Mouse (Mus musculus) hindbrain, embryonic 13.5 days (tissue): Measurements from ENCODE around the gene 6430548M08Rik. TPM values are rescaled to one million over a fixed set of nuclear protein-coding genes. Genes with fewer than 3 reads are reported as not detected.

Source experiments
- ATAC-seq: fragments of 200-750 bp; cut with Nextera tagmentation; 2 replicates; pipeline ENCODE4 v1.8.0; 2017; ENCODE audit warnings: moderate TSS enrichment; ENCODE audit not compliant: low FRiP score
- H3K27ac ChIP-seq: fragments of 300-500 bp; sonication (generic); 2 replicates; pipeline ENCODE4 v1.5.1; 2015; ENCODE audit warnings: inconsistent platforms, mild to moderate bottlenecking, moderate library complexity
- H3K27me3 ChIP-seq: fragments of 300-500 bp; sonication (generic); 2 replicates; pipeline ENCODE4 v1.6.1; 2015; ENCODE audit warnings: mild to moderate bottlenecking, inconsistent platforms
- H3K36me3 ChIP-seq: fragments of 300-500 bp; sonication (generic); 2 replicates; pipeline ENCODE4 v1.6.1; 2015; ENCODE audit warnings: mild to moderate bottlenecking, inconsistent platforms
- H3K4me1 ChIP-seq: fragments of 300-500 bp; sonication (generic); replicated peaks from 2 replicates; pipeline ENCODE4 v1.6.1; 2015; ENCODE audit warnings: inconsistent platforms
- H3K4me2 ChIP-seq: fragments of 300-500 bp; sonication (generic); 2 replicates; pipeline ENCODE4 v1.6.1; 2015; ENCODE audit warnings: inconsistent platforms, mild to moderate bottlenecking, moderate library complexity
- H3K4me3 ChIP-seq: fragments of 300-500 bp; sonication (generic); 2 replicates; pipeline ENCODE4 v1.5.1; 2015; ENCODE audit warnings: mild to moderate bottlenecking, inconsistent platforms
- H3K9ac ChIP-seq: fragments of 300-500 bp; sonication (generic); 2 replicates; pipeline ENCODE4 v1.6.1; 2015; ENCODE audit warnings: mild to moderate bottlenecking, inconsistent platforms
- H3K9me3 ChIP-seq: fragments of 300-500 bp; sonication (generic); 2 replicates; pipeline ENCODE4 v1.6.1; 2016; ENCODE audit warnings: inconsistent platforms
- WGBS: fragments of 180-500 bp; shearing (Covaris S2); methylation state at CpG from one replicate; pipeline ENCODE4 v1.1.7; 2015; 5-methylcytosine and 5-hydroxymethylcytosine counted together
- polyA plus RNA-seq: library from polyadenylated mRNA; unstranded; fragments of >200 nt; fragmentation: Nextera tagmentation; extraction: Ambion mirVana; gene quantifications from 2 replicates; pipeline ENCODE4 v1.2.1, GENCODE M21; 2015

Gene 6430548M08Rik
- polyA plus RNA-seq, 1 experiment from 2014 or later = 23.2 TPM

DNA sequence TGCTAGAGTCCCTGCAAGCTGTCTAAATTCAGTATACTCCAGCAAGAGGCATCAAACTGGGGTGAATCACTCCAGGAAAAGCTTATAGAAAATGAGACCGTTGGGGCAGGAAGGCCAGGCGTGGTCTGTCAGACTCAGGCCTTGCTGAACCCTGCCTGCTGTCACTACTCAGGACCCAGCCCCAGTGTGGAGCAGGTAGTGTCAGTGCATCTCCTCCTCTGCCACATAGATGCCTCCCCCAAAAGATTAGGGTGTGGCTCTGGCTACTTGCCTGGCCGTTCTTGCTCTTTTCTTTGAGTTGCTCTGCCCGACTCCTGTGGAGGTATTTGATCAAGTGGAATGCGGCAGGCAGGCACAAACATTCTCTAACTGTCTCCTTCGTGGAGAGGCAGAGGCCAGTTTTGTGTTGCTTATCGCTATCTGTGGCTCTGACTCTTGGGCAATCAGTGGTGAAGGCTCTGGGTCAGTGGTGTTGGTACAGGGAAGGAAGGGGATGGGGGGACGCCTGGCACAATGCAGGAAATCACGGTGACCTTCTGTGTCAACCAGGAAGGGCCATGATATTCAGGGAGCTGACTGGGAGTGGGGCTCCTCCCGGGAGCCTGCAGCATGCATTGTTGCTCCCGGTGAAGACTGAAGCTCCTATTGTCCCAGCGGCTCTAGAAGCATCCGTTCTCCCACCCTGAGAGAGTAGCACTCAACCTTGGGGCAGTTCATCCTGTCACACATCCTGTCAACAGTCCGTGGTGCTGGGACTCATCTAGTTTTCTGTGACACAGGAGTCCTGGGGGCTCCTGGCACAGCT is 12.6 kb downstream of the 6430548M08Rik start:
- peaks cover 58% of the 10 kb centered on the region for H3K4me1 ChIP-seq
- no peaks in the 10 kb centered on the region for H3K9me3 ChIP-seq
- 26% methylated on average over 14 of the region's 14 CpGs for WGBS
- no peak for ATAC-seq
- peak overlapping the region; percentile 19 for H3K27ac ChIP-seq
- no peak overlapping the region for H3K4me3 ChIP-seq
- H3K36me3 ChIP-seq = no peaks in the 10 kb centered on the region
- no peaks in the 10 kb centered on the region for H3K27me3 ChIP-seq
- no peak overlapping the region for H3K4me2 ChIP-seq
- H3K9ac ChIP-seq = peak overlapping the region; percentile 39; the same call in 1 of the 2 replicates

DNA sequence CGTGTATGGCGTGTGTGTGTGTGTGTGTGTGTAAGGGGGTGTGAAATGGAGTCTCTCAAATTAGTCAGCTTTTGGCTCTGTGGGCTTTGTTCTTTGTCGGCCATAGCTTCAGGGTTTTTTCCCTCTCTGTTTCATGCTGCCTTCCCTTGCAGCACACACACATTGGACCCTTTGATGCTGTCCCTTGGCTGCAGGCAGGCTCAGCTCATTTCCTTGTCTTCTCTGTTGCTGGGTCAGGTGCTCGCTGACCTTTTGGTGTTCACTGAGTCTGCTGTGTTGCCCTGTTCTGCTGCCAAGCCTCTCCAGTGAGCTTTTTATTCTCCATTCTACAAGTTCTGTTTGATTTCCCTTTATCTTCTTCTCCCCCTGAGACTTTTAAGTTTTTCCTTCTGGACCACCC is 15.6 kb downstream of the 6430548M08Rik start:
- no peak for ATAC-seq
- 45% methylated on average over 4 of the region's 4 CpGs for WGBS
- H3K9ac ChIP-seq = peak overlapping the region; percentile 13; the same call in 1 of the 2 replicates

DNA sequence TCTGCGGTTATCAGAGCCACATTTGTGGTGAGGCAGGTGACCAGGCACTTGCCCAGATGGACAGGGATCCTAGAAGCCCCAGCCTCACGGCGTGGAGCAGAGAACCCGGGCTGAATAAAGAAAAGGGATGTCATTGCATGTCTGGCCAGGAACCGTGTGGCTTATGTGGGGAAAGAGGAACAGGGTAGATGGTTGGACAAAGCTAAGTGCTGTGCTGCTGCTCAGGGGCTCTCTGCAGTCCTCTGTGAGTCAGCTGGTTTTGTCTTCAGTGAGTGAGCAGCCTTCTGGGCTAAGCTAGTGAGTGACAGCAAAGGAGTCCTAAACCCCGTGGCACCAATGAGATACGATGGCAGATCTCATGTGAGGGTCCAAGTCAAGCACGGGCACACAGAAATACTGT is 17.2 kb downstream of the 6430548M08Rik start:
- no peak overlapping the region for H3K4me2 ChIP-seq
- no peak overlapping the region for H3K9ac ChIP-seq
- ATAC-seq = no peak
- H3K4me3 ChIP-seq = no peak overlapping the region
- no peaks in the 10 kb centered on the region for H3K9me3 ChIP-seq
- no peak overlapping the region for H3K27ac ChIP-seq
- H3K4me1 ChIP-seq = peaks cover 29% of the 10 kb centered on the region
- no peaks in the 10 kb centered on the region for H3K36me3 ChIP-seq
- WGBS = 88% methylated on average over 8 of the region's 8 CpGs
- no peaks in the 10 kb centered on the region for H3K27me3 ChIP-seq

More for the DNA sequence above, 15.6 kb downstream of the 6430548M08Rik start:
- Histone ChIP-seq H3K36me3 (no peaks in the 10 kb centered on the region), H3K27me3 (no peaks in the 10 kb centered on the region), H3K4me2 (no peak overlapping the region), H3K4me3 (no peak overlapping the region), H3K9me3 (no peaks in the 10 kb centered on the region), H3K4me1 (peaks cover 44% of the 10 kb centered on the region), H3K27ac (peak overlapping the region; percentile 9; the same call in 1 of the 2 replicates)

DNA sequence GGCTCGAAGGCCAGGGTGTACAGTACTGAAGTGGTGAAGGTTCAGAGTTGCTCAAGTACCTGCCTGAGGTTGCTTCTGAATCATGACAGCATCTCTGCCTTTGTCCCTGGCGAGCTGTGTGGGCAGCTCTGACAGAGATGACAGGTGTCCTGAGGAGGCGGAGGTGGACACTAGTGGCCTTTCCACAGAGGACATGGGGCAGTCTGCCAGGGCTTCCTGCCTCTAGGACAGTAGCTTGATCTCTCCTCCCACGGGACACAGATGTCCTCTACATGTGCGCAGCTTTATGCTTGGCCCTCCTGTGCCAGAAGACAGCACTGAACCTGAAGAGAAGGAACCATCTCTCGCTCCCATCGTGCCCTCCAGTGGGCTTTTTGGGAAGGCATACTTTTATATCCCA is 19.2 kb downstream of the 6430548M08Rik start:
- no peak overlapping the region for H3K4me2 ChIP-seq
- ATAC-seq = no peak
- H3K9me3 ChIP-seq = no peaks in the 10 kb centered on the region
- no peak overlapping the region for H3K9ac ChIP-seq
- H3K36me3 ChIP-seq = no peaks in the 10 kb centered on the region
- H3K27ac ChIP-seq = no peak overlapping the region
- H3K4me3 ChIP-seq = no peak overlapping the region
- no peaks in the 10 kb centered on the region for H3K27me3 ChIP-seq
- 89% methylated on average over 7 of the region's 7 CpGs for WGBS
- peaks cover 17% of the 10 kb centered on the region for H3K4me1 ChIP-seq

DNA sequence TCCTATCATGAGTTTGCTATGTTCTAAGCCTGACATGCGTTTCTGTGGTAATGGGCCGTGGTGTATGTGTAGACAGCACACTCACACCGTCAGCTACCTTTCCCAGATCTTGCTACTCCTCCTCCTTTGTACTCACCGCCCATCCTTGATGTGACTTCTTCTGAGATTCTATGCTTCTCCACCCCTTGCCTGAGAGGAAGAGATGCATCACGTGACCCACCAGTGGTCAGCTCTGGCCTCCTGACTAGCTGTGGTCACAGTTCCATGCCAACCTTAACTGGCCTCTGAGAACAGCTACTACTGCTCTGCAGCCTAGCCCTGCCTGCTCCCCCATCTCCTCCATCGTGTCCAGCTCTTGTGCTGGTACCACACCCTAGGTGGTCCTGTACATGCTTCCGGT is 21.7 kb downstream of the 6430548M08Rik start:
- Histone ChIP-seq H3K27ac (no peak overlapping the region), H3K4me3 (no peak overlapping the region), H3K36me3 (no peaks in the 10 kb centered on the region), H3K9ac (no peak overlapping the region), H3K4me1 (0 out of 2 replicates have a peak, but pooled peaks cover 5% of the 10 kb centered on the region), H3K27me3 (no peaks in the 10 kb centered on the region), H3K9me3 (no peaks in the 10 kb centered on the region), H3K4me2 (no peak overlapping the region)
- WGBS = 93% methylated on average over 7 of the region's 7 CpGs
- no peak for ATAC-seq

DNA sequence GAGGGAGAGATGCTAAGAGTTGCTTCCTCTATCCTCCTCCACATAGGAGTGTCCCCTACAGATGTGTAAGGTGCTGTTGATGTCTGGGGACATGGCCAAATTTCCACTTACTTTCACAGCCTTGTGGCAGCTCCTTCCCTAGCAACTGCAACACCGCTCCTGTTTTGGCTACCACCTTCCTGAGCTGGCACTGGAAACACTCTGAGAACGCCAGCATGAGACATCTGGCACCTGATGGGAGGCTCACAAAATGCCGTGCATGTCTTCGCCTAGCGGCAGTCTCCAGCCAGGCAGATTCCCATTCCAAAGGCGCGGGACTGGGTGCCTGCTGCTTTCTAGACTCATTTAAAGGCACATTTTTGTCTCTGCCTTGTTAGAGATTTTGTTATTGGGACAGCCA is 22.7 kb downstream of the 6430548M08Rik start:
- Histone ChIP-seq H3K4me1 (0 out of 2 replicates have a peak, but pooled peaks cover 5% of the 10 kb centered on the region), H3K9me3 (no peaks in the 10 kb centered on the region), H3K4me2 (no peak overlapping the region), H3K9ac (no peak overlapping the region), H3K27ac (no peak overlapping the region), H3K27me3 (no peaks in the 10 kb centered on the region), H3K36me3 (no peaks in the 10 kb centered on the region), H3K4me3 (no peak overlapping the region)
- no peak for ATAC-seq
- WGBS = 61% methylated on average over 7 of the region's 7 CpGs

DNA sequence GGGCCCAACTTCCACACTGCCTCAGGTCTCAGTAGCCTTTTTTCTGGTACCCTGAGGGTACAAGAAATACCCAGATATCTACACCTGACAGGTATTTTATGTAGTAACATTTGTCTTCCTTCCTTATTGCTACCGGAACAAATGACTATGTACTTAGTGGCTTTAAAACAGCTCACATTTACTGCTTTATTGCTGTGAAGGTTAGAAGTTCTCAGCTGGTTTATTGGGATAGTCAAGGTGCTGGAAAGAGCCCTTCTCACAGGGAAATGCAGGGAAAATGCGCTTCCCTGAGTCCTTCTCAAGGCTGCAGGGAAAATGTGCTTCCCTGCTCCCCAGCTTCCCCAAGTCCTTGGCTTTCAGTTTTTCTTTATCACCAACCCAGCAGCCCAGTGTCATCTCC is 25.0 kb downstream of the 6430548M08Rik start:
- no peaks in the 10 kb centered on the region for H3K36me3 ChIP-seq
- H3K27me3 ChIP-seq = no peaks in the 10 kb centered on the region
- H3K27ac ChIP-seq = no peak overlapping the region
- ATAC-seq = no peak
- H3K9me3 ChIP-seq = no peaks in the 10 kb centered on the region
- WGBS = 93% methylated on average over 2 of the region's 2 CpGs
- no peak overlapping the region for H3K9ac ChIP-seq
- peaks cover 11% of the 10 kb centered on the region for H3K4me1 ChIP-seq
- no peak overlapping the region for H3K4me2 ChIP-seq
- no peak overlapping the region for H3K4me3 ChIP-seq

DNA sequence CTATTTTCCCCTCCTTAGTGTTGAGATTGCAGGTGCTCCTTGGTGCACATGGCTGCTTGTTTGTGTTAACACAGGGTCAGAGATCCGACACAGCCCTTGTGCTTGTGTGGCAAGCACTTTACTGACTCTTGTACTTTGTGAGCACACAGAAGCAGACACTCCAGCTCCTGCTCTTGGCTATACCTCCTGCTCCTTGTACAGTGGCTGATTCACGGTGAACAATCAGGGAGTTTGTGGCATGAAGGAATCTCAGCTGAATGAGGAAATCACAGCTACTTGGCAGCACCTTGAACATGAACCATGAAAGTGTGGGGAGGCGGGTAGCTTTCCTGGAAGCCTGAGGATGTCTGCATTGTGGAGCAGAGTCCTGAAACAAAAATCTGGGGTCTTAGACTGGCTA is 26.8 kb downstream of the 6430548M08Rik start:
- 76% methylated on average over 3 of the region's 3 CpGs for WGBS
- Histone ChIP-seq H3K27me3 (no peaks in the 10 kb centered on the region), H3K27ac (no peak overlapping the region), H3K4me3 (no peak overlapping the region), H3K4me2 (no peak overlapping the region), H3K9me3 (no peaks in the 10 kb centered on the region), H3K9ac (no peak overlapping the region), H3K4me1 (peaks cover 23% of the 10 kb centered on the region), H3K36me3 (peaks cover 4% of the 10 kb centered on the region; the same call in 1 of the 2 replicates)
- no peak for ATAC-seq

DNA sequence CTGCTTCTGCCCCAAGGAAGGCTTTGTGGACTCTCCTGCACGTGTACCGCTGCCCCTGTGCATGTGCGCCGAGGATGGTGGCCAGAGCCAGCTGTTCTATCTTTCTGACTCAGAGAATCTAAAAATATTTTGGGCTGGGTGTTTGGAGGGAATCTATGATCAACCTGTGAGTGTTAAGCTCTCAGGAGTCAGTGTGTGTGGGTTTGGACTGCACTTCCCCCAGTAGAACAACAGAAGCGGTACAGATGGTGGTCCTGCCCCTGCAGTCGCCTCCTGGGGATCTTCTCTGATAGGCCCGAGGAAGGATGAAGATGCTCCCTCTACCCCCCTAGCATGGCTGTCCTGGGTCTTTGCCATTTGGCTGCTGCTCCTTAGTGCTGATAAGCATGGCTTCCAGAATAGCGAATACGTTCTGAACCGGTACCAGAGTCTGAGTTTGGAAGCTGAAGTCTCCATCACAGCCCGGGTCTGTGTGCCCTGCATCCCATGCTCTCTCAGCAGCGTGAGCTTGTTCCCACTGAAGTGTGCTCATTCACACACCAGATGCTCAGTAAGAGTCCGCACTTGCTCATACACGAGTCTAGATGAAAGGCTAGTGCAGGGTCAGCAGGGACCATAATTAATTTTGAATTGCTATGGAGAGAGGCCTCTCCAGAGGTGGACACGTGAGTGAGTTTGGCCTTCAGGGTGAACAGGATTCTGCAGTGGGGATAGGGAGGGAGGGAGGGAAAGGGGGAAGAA is 30.1 kb downstream of the 6430548M08Rik start:
- Histone ChIP-seq H3K4me3 (no peak overlapping the region), H3K9me3 (no peaks in the 10 kb centered on the region), H3K27ac (peak overlapping the region; percentile 81), H3K9ac (peak overlapping the region; percentile 40; the same call in 1 of the 2 replicates), H3K36me3 (peaks cover 14% of the 10 kb centered on the region; the same call in 1 of the 2 replicates), H3K4me1 (peaks cover 18% of the 10 kb centered on the region), H3K4me2 (no peak overlapping the region), H3K27me3 (no peaks in the 10 kb centered on the region)
- ATAC-seq = peak; percentile 63
- 59% methylated on average over 15 of the region's 15 CpGs for WGBS

DNA sequence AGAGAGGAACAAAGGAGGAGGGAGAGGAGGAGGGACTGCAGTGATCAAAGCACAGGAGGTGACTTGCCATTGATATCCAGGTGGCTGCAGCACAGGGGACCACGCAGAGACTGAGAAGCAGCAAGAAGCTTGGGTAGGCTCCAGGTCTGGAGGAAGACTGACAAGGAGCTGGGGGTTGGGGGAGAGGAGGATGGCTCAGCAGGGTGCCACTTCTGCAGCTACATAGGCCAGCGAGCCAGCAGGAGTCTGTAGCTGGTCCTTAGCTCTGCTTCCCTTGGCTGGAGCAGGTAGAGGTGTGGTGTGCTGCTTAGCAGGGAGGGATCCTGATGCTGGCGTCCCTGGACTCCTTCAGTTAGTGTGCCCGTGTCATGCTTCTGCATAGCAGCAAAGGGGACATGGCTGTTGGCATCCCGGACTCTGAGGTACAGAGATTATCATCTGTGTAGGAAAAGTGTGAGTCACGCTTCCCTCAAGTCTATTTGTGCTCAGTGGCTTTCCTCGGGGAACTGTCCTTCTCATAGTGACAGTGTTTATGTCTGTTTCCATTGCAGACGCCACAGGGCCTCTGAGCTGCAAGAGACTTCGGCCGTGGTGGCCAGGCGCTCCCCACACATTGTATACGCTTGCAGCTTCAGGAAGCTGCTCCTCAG is 30.8 kb downstream of the 6430548M08Rik start:
- Histone ChIP-seq H3K36me3 (peaks cover 14% of the 10 kb centered on the region; the same call in 1 of the 2 replicates), H3K27ac (peak overlapping the region; percentile 81), H3K27me3 (no peaks in the 10 kb centered on the region), H3K4me1 (peaks cover 18% of the 10 kb centered on the region), H3K9me3 (no peaks in the 10 kb centered on the region), H3K9ac (peak overlapping the region; percentile 40; the same call in 1 of the 2 replicates), H3K4me2 (no peak overlapping the region), H3K4me3 (no peak overlapping the region)
- peak; percentile 46; the same call in 1 of the 2 replicates for ATAC-seq
- WGBS = 54% methylated on average over 12 of the region's 12 CpGs

DNA sequence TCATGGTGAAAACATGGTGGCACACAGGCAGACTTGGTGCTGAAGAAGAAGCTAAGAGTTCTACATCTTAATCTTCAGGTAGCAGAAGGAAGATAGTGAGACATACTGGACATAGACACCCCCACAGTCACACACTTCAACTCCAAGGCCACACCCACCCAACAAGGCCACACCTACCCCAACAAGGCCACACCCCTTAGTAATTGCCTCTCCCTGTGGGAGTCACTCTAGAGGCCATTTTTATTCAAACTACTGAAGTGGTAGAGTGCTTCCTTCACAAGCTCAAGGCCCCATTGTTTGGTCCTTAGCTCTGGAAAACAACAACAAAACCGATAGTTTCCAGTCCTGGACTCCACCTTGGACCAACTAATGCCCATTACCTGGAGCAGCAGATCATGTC is 32.1 kb downstream of the 6430548M08Rik start:
- H3K9ac ChIP-seq = no peak overlapping the region
- no peaks in the 10 kb centered on the region for H3K9me3 ChIP-seq
- no peak overlapping the region for H3K27ac ChIP-seq
- 86% methylated on average over 1 of the region's 1 CpGs for WGBS
- H3K27me3 ChIP-seq = no peaks in the 10 kb centered on the region
- no peak overlapping the region for H3K4me2 ChIP-seq
- peaks cover 18% of the 10 kb centered on the region for H3K36me3 ChIP-seq
- no peak for ATAC-seq
- H3K4me3 ChIP-seq = no peak overlapping the region
- H3K4me1 ChIP-seq = peaks cover 18% of the 10 kb centered on the region

DNA sequence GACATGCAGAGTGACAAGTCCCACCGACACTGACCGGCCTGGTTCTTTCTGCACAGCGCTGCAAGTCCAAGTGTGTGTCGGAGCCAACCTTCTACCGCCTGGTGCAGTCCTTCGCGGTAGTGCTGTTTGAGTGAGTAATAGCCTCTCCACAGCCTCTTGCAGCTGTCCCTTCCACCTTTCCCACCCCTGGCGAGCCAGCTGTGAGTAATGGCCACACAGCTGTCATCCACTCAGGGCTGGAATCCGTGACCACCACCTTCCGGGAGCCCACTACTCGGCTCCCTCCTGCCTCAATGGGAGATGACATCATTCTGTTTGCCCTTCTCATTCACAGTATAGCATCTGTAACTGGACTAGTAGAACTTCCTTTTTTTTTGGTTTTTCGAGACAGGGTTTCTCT is 36.1 kb downstream of the 6430548M08Rik start:
- Histone ChIP-seq H3K9ac (no peak overlapping the region), H3K36me3 (peaks cover 49% of the 10 kb centered on the region), H3K4me2 (no peak overlapping the region), H3K9me3 (no peaks in the 10 kb centered on the region), H3K4me1 (peaks cover 16% of the 10 kb centered on the region), H3K27me3 (no peaks in the 10 kb centered on the region), H3K27ac (no peak overlapping the region), H3K4me3 (no peak overlapping the region)
- ATAC-seq = no peak
- WGBS = 71% methylated on average over 12 of the region's 12 CpGs
